Comparison of ENCODE assay signal across 20 mouse cellular contexts in the genomic region with DNA sequence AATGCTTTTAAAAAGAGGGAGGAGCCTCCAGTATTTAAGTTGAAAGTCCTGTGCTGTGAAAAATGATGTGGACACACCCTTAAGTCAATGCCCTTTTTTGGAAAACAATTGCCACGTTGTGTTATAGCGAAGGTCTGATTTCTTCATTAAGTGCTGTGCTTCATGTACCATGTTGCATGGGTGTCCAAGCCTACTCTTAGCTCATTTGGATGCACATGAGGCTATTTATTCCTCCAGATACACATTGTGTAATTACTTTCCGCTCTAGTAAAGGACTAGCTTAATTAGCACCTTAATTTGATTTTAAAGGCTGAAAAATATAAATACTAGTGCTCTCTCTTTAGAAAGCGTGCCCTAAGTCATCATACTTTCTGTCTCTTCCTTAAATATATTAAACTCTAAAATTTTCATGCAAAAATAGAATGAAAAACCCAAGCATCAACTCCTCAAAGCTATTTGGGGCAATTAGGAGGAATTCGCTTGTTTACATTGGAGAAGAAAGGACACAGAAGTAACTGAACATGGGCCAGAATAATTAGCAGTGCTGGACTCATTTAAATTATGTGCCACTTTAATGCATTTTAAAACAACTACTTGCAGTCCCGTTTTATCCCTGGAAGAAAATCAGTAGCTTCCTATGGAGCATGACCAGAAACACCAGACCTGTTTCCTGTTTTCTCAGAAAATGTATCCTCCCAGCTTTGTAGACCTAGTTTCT. TPM values are rescaled to one million over a fixed set of nuclear protein-coding genes. Genes with fewer than 3 reads are reported as not detected.
"Had no signal": no experiment of that assay in that cellular context is flagged by ENCODE, and none has a peak within 500 bp of the region (broad histone marks: within the 10 kb centered on the region; RNA-seq: fewer than 3 reads in every experiment).

No protein-coding gene starts in this region.

- DNase-seq: kidney, adult 18-20 months; kidney, postnatal 36 days; left cerebral cortex, postnatal 4 days; lung, adult 18-20 months; lung, postnatal 36 days; right cerebral cortex, adult 18-20 months; right cerebral cortex, postnatal 25 days; thymus, postnatal 4 days had no signal

- H3K9ac ChIP-seq: limb, embryonic 13.5 days; liver, embryonic 14.5 days had no signal

- H3K4me2 ChIP-seq: limb, embryonic 13.5 days had no signal

- H3K27ac ChIP-seq: limb, embryonic 13.5 days; liver, embryonic 14.5 days; midbrain, embryonic 10.5 days; stomach, postnatal 0 days had no signal

- H3K36me3 ChIP-seq: limb, embryonic 13.5 days; midbrain, embryonic 10.5 days had no signal

- H3K4me1 ChIP-seq: limb, embryonic 13.5 days; midbrain, embryonic 10.5 days had no signal

- H3K4me3 ChIP-seq: limb, embryonic 13.5 days; midbrain, embryonic 10.5 days; myocyte had no signal

- H3K27me3 ChIP-seq: limb, embryonic 13.5 days had no signal

- H3K9me3 ChIP-seq: limb, embryonic 13.5 days; midbrain, embryonic 10.5 days had no signal

RNA-seq across cellular contexts. Expression of gene Fscn3, which starts 57.5 kb away (rescaled TPM):
- total RNA-seq: layer of hippocampus, adult 18-20 months; layer of hippocampus, postnatal 14 days; left cerebral cortex, adult 18-20 months; megakaryocyte progenitor cell, adult 5-6 weeks had no signal
- polyA plus RNA-seq: kidney, embryonic 16.5 days; limb, embryonic 13.5 days; liver, adult 2 months; midbrain, embryonic 10.5 days; myocyte; neural tube, embryonic 11.5 days; stomach, postnatal 0 days had no signal
